Mouse (Mus musculus) kidney, adult 11 months (tissue): ENCODE measurements around the gene Pak1ip1.
"Not testable (repeated sequence)": the region's sequence is repeated elsewhere in the genome, so short reads cannot be mapped to it uniquely, and the experiment has no call there.

Experiments
- DNase-seq: peaks from one replicate; pipeline ENCODE4 v3.0.0; 2022

Gene Pak1ip1

GRCm38 (mm10) chr13:41000926-41001639 is at the start of gene Pak1ip1:
Gene Pak1ip1, plus strand, starts transcription at chr13:41001023.
- DNase-seq: peak; percentile 89

- no peak for DNase-seq
Measured at GRCm38 (mm10) chr13:40951386-40951976, 49.3 kb upstream of the Pak1ip1 start.

GRCm38 (mm10) chr13:40953231-40953630 is 47.6 kb upstream of the Pak1ip1 start:
- no peak for DNase-seq

- no peak for DNase-seq
Measured at GRCm38 (mm10) chr13:40955773-40956172, 45.0 kb upstream of the Pak1ip1 start.

GRCm38 (mm10) chr13:40967609-40968008 is 33.2 kb upstream of the Pak1ip1 start:
- no peak for DNase-seq

GRCm38 (mm10) chr13:40968564-40968963 is 32.3 kb upstream of the Pak1ip1 start:
- DNase-seq: no peak

- DNase-seq: no peak
Measured at GRCm38 (mm10) chr13:40969761-40970390, 30.9 kb upstream of the Pak1ip1 start.

GRCm38 (mm10) chr13:40971261-40971660 is 29.6 kb upstream of the Pak1ip1 start:
- no peak for DNase-seq

- DNase-seq: no peak
Measured at GRCm38 (mm10) chr13:40971831-40972230, 29.0 kb upstream of the Pak1ip1 start.

GRCm38 (mm10) chr13:40972976-40973375 is 27.8 kb upstream of the Pak1ip1 start:
- no peak for DNase-seq

- DNase-seq: peak; percentile 43
Measured at GRCm38 (mm10) chr13:40977609-40978008, 23.2 kb upstream of the Pak1ip1 start.

GRCm38 (mm10) chr13:40978652-40979051 is 22.2 kb upstream of the Pak1ip1 start:
- DNase-seq: peak; percentile 33

- DNase-seq: peak; percentile 62
Measured at GRCm38 (mm10) chr13:40979321-40979720, 21.5 kb upstream of the Pak1ip1 start.

GRCm38 (mm10) chr13:40982759-40983158 is 18.1 kb upstream of the Pak1ip1 start:
- DNase-seq: no peak

GRCm38 (mm10) chr13:40986081-40986480 is 14.7 kb upstream of the Pak1ip1 start:
- DNase-seq: no peak

- DNase-seq: not testable (repeated sequence)
Measured at GRCm38 (mm10) chr13:40987608-40988303, 13.1 kb upstream of the Pak1ip1 start.

- DNase-seq: no peak
Measured at GRCm38 (mm10) chr13:40988418-40988817, 12.4 kb upstream of the Pak1ip1 start.

GRCm38 (mm10) chr13:40994487-40995263 is 6.1 kb upstream of the Pak1ip1 start:
- no peak for DNase-seq

GRCm38 (mm10) chr13:40998537-40998936 is 2.3 kb upstream of the Pak1ip1 start:
- not testable (repeated sequence) for DNase-seq

GRCm38 (mm10) chr13:41000140-41000925 is 490 bp upstream of the Pak1ip1 start:
- DNase-seq: peak; percentile 26

GRCm38 (mm10) chr13:41002001-41002400 is 1.2 kb downstream of the Pak1ip1 start:
- no peak for DNase-seq

GRCm38 (mm10) chr13:41006244-41006643 is 5.4 kb downstream of the Pak1ip1 start:
- peak; percentile 15 for DNase-seq
